8 mouse cellular contexts compared by ENCODE assay signal in genomic region chr1:58973366-58974221, GRCm38 (mm10). TPM values are rescaled to one million over a fixed set of nuclear protein-coding genes. Genes with fewer than 3 reads are reported as not detected.
DNase-seq lines count a peak whose midpoint lies in the region; ATAC-seq and TF ChIP-seq lines count a peak whose summit lies in the region.

Gene Trak2, minus strand, starts transcription at chr1:58973430.
Gene Stradb, plus strand, starts transcription at chr1:58973522.

- H3K9ac ChIP-seq in ES-Bruce4 (ENCODE audit: low read depth, poor library complexity, severe bottlenecking), result peak within 1 kb of the TSS; percentile 78
- H3K9ac ChIP-seq in forebrain, embryonic 14.5 days (ENCODE audit: low read length), result peak within 1 kb of the TSS; percentile 88
- peak within 1 kb of the TSS; percentile 81 for H3K9ac ChIP-seq in neural tube, embryonic 15.5 days (replicated peaks)

- intact Hi-C loops in heart, postnatal 14 days (cut with DNase I), result loop anchor here (5.0 kb wide), 1 partner anchor 66 kb away; no protein-coding TSS in a partner anchor

- H3K27me3 ChIP-seq in ES-Bruce4 (ENCODE audit: control insufficient read depth, insufficient read depth, low read length, poor library complexity, severe bottlenecking), result no peaks in the 10 kb centered on the region
- no peaks in the 10 kb centered on the region for H3K27me3 ChIP-seq in forebrain, embryonic 14.5 days (replicated peaks; ENCODE audit: control insufficient read depth, insufficient read depth, low read length)
- no peaks in the 10 kb centered on the region for H3K27me3 ChIP-seq in neural tube, embryonic 15.5 days (replicated peaks)

- H3K4me2 ChIP-seq in forebrain, embryonic 14.5 days (ENCODE audit: low read length), result peak within 1 kb of the TSS; percentile 80
- H3K4me2 ChIP-seq in neural tube, embryonic 15.5 days, result peak within 1 kb of the TSS; percentile 68

- peak within 1 kb of the TSS; percentile 21; the same call in 1 of the 2 replicates for H3K27ac ChIP-seq in ES-Bruce4 (ENCODE audit: insufficient read depth, low read length)
- peak within 1 kb of the TSS; percentile 81 for H3K27ac ChIP-seq in forebrain, embryonic 14.5 days (ENCODE audit: low read depth, low read length)
- peak within 1 kb of the TSS; percentile 92 for H3K27ac ChIP-seq in neural tube, embryonic 15.5 days (replicated peaks)

- under 1% methylated on average over 64 of the region's 69 CpGs for WGBS in forebrain, embryonic 14.5 days
- under 1% methylated on average over 69 of the region's 69 CpGs for WGBS in neural tube, embryonic 15.5 days

- no peak for TF ChIP-seq EP300 in ES-Bruce4 (IDR thresholded peaks at IDR 0.05; ENCODE audit: insufficient read depth, low read depth, low read length)

- H3K4me1 ChIP-seq in ES-Bruce4 (ENCODE audit: control insufficient read depth, insufficient read depth, low read length), result no peaks in the 10 kb centered on the region
- H3K4me1 ChIP-seq in forebrain, embryonic 14.5 days (ENCODE audit: control insufficient read depth, insufficient read depth, low read length), result peaks cover 17% of the 10 kb centered on the region
- peaks cover 45% of the 10 kb centered on the region for H3K4me1 ChIP-seq in neural tube, embryonic 15.5 days

- peak; percentile 99 for DNase-seq in forebrain, embryonic 14.5 days (ENCODE audit: low spot score)
- peak; percentile 94 for DNase-seq in heart, postnatal 14 days
- DNase-seq in layer of hippocampus, adult 11-12 months (ENCODE audit: low spot score), result peak; percentile 96
- peak; percentile 97 for DNase-seq in lung, adult 18-20 months
- DNase-seq in testis, postnatal 14 days (ENCODE audit: low spot score), result peak; percentile 96

- peak; percentile 30 for TF ChIP-seq POLR2A in ES-Bruce4 (IDR thresholded peaks at IDR 0.05; ENCODE audit: insufficient read depth, low read length)

- H3K4me3 ChIP-seq in ES-Bruce4 (ENCODE audit: low read depth, low read length), result peak within 1 kb of the TSS; percentile 98
- peak within 1 kb of the TSS; percentile 94 for H3K4me3 ChIP-seq in forebrain, embryonic 14.5 days (ENCODE audit: low read depth, low read length)
- peak within 1 kb of the TSS; percentile 72 for H3K4me3 ChIP-seq in neural tube, embryonic 15.5 days (replicated peaks)

- H3K36me3 ChIP-seq in ES-Bruce4 (ENCODE audit: control insufficient read depth, insufficient read depth, low read length, poor library complexity, severe bottlenecking), result no peaks in the 10 kb centered on the region
- H3K36me3 ChIP-seq in forebrain, embryonic 14.5 days (ENCODE audit: control insufficient read depth, insufficient read depth, low read length), result peaks cover 8% of the 10 kb centered on the region; the same call in 1 of the 2 replicates
- 0 out of 2 replicates have a peak, but pooled peaks cover 3% of the 10 kb centered on the region for H3K36me3 ChIP-seq in neural tube, embryonic 15.5 days

- no peak for TF ChIP-seq CTCF in ES-Bruce4 (IDR thresholded peaks at IDR 0.05; ENCODE audit: low read depth, low read length)

- H3K9me3 ChIP-seq in ES-Bruce4 (replicated peaks; ENCODE audit: control insufficient read depth, insufficient read depth, low read length, poor library complexity, severe bottlenecking), result no peaks in the 10 kb centered on the region
- no peaks in the 10 kb centered on the region for H3K9me3 ChIP-seq in forebrain, embryonic 14.5 days (replicated peaks; ENCODE audit: control insufficient read depth, low read length)
- no peaks in the 10 kb centered on the region for H3K9me3 ChIP-seq in neural tube, embryonic 15.5 days (replicated peaks)

- ATAC-seq in cerebellum, adult (ENCODE audit: insufficient number of reproducible peaks, low FRiP score, low TSS enrichment), result peak; percentile 90
- peak; percentile 96 for ATAC-seq in forebrain, embryonic 14.5 days
- peak; percentile 99 for ATAC-seq in neural tube, embryonic 15.5 days (ENCODE audit: low FRiP score)

RNA-seq across cellular contexts. Expression of gene Trak2, which starts in this region (rescaled TPM):
- 20.2 and 24.1 TPM in 2 replicates for polyA plus RNA-seq in ES-Bruce4 (2011; ENCODE audit: insufficient read depth, insufficient read length, low read depth, missing spikeins)
- 17.9 and 20.9 TPM in 2 replicates for polyA plus RNA-seq in forebrain, embryonic 14.5 days (2014; fragmentation: Nextera tagmentation; extraction: Ambion mirVana)
- total RNA-seq in heart, postnatal 14 days (2021), result 100 to 1,000 TPM; 154 to 179 TPM
- 13.9 and 14.2 TPM in 2 replicates for polyA plus RNA-seq in neural tube, embryonic 15.5 days (2015; fragmentation: Nextera tagmentation; extraction: Ambion mirVana)

RNA-seq across cellular contexts. Expression of gene Stradb, which starts in this region (rescaled TPM):
- polyA plus RNA-seq in ES-Bruce4 (2011; ENCODE audit: insufficient read depth, insufficient read length, low read depth, missing spikeins), result 10.2 and 12.4 TPM in 2 replicates
- polyA plus RNA-seq in forebrain, embryonic 14.5 days (2014; fragmentation: Nextera tagmentation; extraction: Ambion mirVana), result 96.7 and 107 TPM in 2 replicates
- total RNA-seq in heart, postnatal 14 days (2021), result 10 to 100 TPM; 35.1 to 40.0 TPM
- 86.3 and 103 TPM in 2 replicates for polyA plus RNA-seq in neural tube, embryonic 15.5 days (2015; fragmentation: Nextera tagmentation; extraction: Ambion mirVana)

Comparison
In these comparisons a context has a peak if more than half of its experiments do, and no peak if none do; other contexts are left out.
1. Peak in every context shown above with its lines: DNase-seq, ATAC-seq, H3K4me3 ChIP-seq and H3K27ac ChIP-seq.
2. H3K27ac ChIP-seq: peak in every context shown above with its lines; median percentile 92 in neural tube, embryonic 15.5 days; 81 in forebrain, embryonic 14.5 days; 21 in ES-Bruce4.